Comparison of ENCODE assay signal across 12 mouse cellular contexts in the genomic region with DNA sequence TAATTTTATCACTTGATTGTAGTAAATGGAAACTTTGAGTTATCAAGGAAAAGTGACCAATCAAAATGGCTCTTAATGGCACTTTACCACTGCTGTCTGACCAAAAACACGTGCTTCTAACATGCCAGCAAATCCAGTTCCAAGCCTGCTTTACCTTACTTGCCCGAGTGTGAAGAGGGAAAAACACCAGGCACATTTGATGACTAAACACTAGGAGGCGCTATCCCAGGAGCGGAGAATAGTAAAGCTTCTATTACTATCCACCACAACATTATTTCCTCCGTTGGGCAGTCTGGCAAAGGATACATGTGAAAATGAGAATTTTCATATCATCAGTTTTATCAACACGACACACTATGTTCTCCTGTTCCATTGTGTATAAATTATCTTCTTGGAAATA.
DNase-seq lines count a peak whose midpoint lies in the region; ATAC-seq and TF ChIP-seq lines count a peak whose summit lies in the region.
"Had no signal": no experiment of that assay in that cellular context is flagged by ENCODE, and none has a peak within 500 bp of the region (broad histone marks: within the 10 kb centered on the region; RNA-seq: fewer than 3 reads in every experiment).

No protein-coding gene starts in this region.

- no peak for TF ChIP-seq EP300 in liver, postnatal 0 days (IDR thresholded peaks at IDR 0.05; ENCODE audit: low read depth)

- no peak for DNase-seq in gastrocnemius, adult 2 months
- DNase-seq in gastrocnemius, postnatal 25 days: no peak
- no peak for DNase-seq in liver, postnatal 0 days
- no peak for DNase-seq in liver, embryonic 11.5 days (ENCODE audit: low spot score)
- peak; percentile 49 for DNase-seq in R1 (ENCODE audit: low read depth, low spot score)
- peak; percentile 5 for DNase-seq in lung, postnatal 14 days
- DNase-seq in thymus, postnatal 14 days: no peak
- no peak for DNase-seq in yolk sac, embryonic 10.5 days (ENCODE audit: low spot score)
- DNase-seq: cerebellum, adult 2 months; kidney, adult 2 months; liver, embryonic 13.5 days had no signal

- WGBS in liver, postnatal 0 days (ENCODE audit: insufficient replicate concordance): 31% methylated on average over 6 of the region's 6 CpGs
- 38% methylated on average over 6 of the region's 6 CpGs for WGBS in liver, embryonic 11.5 days

- H3K9me3 ChIP-seq in liver, postnatal 0 days (ENCODE audit: low read length): no peaks in the 10 kb centered on the region
- no peaks in the 10 kb centered on the region for H3K9me3 ChIP-seq in liver, embryonic 11.5 days (ENCODE audit: control insufficient read depth, low read length)
- H3K9me3 ChIP-seq: liver, embryonic 13.5 days; neural tube, embryonic 15.5 days had no signal

- H3K27ac ChIP-seq in gastrocnemius, adult 2 months: no peak overlapping the region
- H3K27ac ChIP-seq in liver, postnatal 0 days (ENCODE audit: low read depth): no peak overlapping the region
- H3K27ac ChIP-seq in liver, embryonic 11.5 days (ENCODE audit: low read depth, low read length): no peak overlapping the region
- H3K27ac ChIP-seq: liver, embryonic 13.5 days; neural tube, embryonic 15.5 days had no signal

- no peak for ATAC-seq in liver, postnatal 0 days
- no peak for ATAC-seq in liver, embryonic 11.5 days (replicated peaks; ENCODE audit: low FRiP score)

- no peak overlapping the region for H3K9ac ChIP-seq in liver, postnatal 0 days (replicated peaks)
- H3K9ac ChIP-seq in liver, embryonic 11.5 days (ENCODE audit: low read depth, low read length): no peak overlapping the region
- H3K9ac ChIP-seq: liver, embryonic 13.5 days; neural tube, embryonic 15.5 days had no signal

- no peaks in the 10 kb centered on the region for H3K36me3 ChIP-seq in liver, postnatal 0 days (replicated peaks; ENCODE audit: insufficient read depth, low read length)
- H3K36me3 ChIP-seq in liver, embryonic 11.5 days (ENCODE audit: control insufficient read depth, insufficient read depth, low read length): no peaks in the 10 kb centered on the region
- H3K36me3 ChIP-seq: liver, embryonic 13.5 days; neural tube, embryonic 15.5 days had no signal

- H3K4me2 ChIP-seq in liver, postnatal 0 days (ENCODE audit: low read depth, low read length): no peak overlapping the region
- no peak overlapping the region for H3K4me2 ChIP-seq in liver, embryonic 11.5 days
- H3K4me2 ChIP-seq: liver, embryonic 13.5 days; neural tube, embryonic 15.5 days had no signal

- no peaks in the 10 kb centered on the region for H3K27me3 ChIP-seq in liver, postnatal 0 days (ENCODE audit: insufficient read depth, low read length)
- no peaks in the 10 kb centered on the region for H3K27me3 ChIP-seq in liver, embryonic 11.5 days (replicated peaks; ENCODE audit: control insufficient read depth, insufficient read depth, low read length)
- H3K27me3 ChIP-seq: liver, embryonic 13.5 days; neural tube, embryonic 15.5 days had no signal

- no peak overlapping the region for H3K4me3 ChIP-seq in gastrocnemius, adult 2 months
- H3K4me3 ChIP-seq in liver, postnatal 0 days (ENCODE audit: low read depth, low read length): no peak overlapping the region
- H3K4me3 ChIP-seq in liver, embryonic 11.5 days (ENCODE audit: low read depth, low read length): no peak overlapping the region
- H3K4me3 ChIP-seq: liver, embryonic 13.5 days; neural tube, embryonic 15.5 days had no signal

- intact Hi-C loops in gastrocnemius, adult 2 months (cut with DNase I): no loop called here

- H3K4me1 ChIP-seq in liver, postnatal 0 days (ENCODE audit: insufficient read depth): no peaks in the 10 kb centered on the region
- H3K4me1 ChIP-seq in liver, embryonic 11.5 days (replicated peaks; ENCODE audit: control insufficient read depth, insufficient read depth, low read length): no peaks in the 10 kb centered on the region
- H3K4me1 ChIP-seq: liver, embryonic 13.5 days; neural tube, embryonic 15.5 days had no signal

- TF ChIP-seq CTCF in gastrocnemius, adult 2 months (IDR thresholded peaks at IDR 0.05): peak; percentile 38; the same call in 1 of the 2 replicates
- peak; percentile 43; the same call in 1 of the 2 replicates for TF ChIP-seq CTCF in liver, postnatal 0 days (IDR thresholded peaks at IDR 0.05; ENCODE audit: low read depth)

Comparison
In these comparisons a context has a peak if more than half of its experiments do, and no peak if none do; other contexts are left out.
1. DNase-seq: peak in R1 (single experiment) and lung, postnatal 14 days (single experiment); none in gastrocnemius, adult 2 months (single experiment), gastrocnemius, postnatal 25 days (single experiment), liver, postnatal 0 days (single experiment), liver, embryonic 11.5 days (single experiment), thymus, postnatal 14 days (single experiment) and yolk sac, embryonic 10.5 days (single experiment).